Mouse (Mus musculus) neural tube, embryonic 11.5 days (tissue): Measurements from ENCODE around the gene Sept11. TPM values are rescaled to one million over a fixed set of nuclear protein-coding genes. Genes with fewer than 3 reads are reported as not detected.

Experiments
- ATAC-seq: fragments of 200-750 bp; cut with Nextera tagmentation; 2 replicates; pipeline ENCODE4 v1.8.0; 2017; ENCODE audit warnings: moderate number of reproducible peaks, mild to moderate bottlenecking, moderate TSS enrichment, moderate library complexity; ENCODE audit not compliant: insufficient read depth, low FRiP score, low TSS enrichment
- DNase-seq: peaks from one replicate; pipeline ENCODE4 v3.0.0-alpha.2; 2015; ENCODE audit warnings: low spot score
- H3K27ac ChIP-seq: fragments of 300-500 bp; sonication (generic); 2 replicates; pipeline ENCODE4 v1.5.1; 2014; ENCODE audit warnings: low read depth, mild to moderate bottlenecking, low read length
- H3K27me3 ChIP-seq: fragments of 300-500 bp; sonication (generic); 2 replicates; pipeline ENCODE4 v1.6.1; 2014; ENCODE audit warnings: mild to moderate bottlenecking, low read length, mixed read lengths; ENCODE audit not compliant: control insufficient read depth, insufficient read depth
- H3K36me3 ChIP-seq: fragments of 300-500 bp; sonication (generic); 2 replicates; pipeline ENCODE4 v1.6.1; 2014; ENCODE audit warnings: mild to moderate bottlenecking, low read length, moderate library complexity, mixed read lengths; ENCODE audit not compliant: control insufficient read depth, insufficient read depth
- H3K4me1 ChIP-seq: fragments of 300-500 bp; sonication (generic); 2 replicates; pipeline ENCODE4 v1.6.1; 2014; ENCODE audit warnings: low read length, mixed read lengths; ENCODE audit not compliant: control insufficient read depth, insufficient read depth
- H3K4me2 ChIP-seq: fragments of 300-500 bp; sonication (generic); 2 replicates; pipeline ENCODE4 v1.6.1; 2014; ENCODE audit warnings: low read depth, mild to moderate bottlenecking, moderate library complexity
- H3K4me3 ChIP-seq: fragments of 300-500 bp; sonication (generic); 2 replicates; pipeline ENCODE4 v1.5.1; 2014; ENCODE audit warnings: low read depth, low read length
- H3K9ac ChIP-seq: fragments of 300-500 bp; sonication (generic); 2 replicates; pipeline ENCODE4 v1.6.1; 2014; ENCODE audit warnings: mild to moderate bottlenecking, low read length
- H3K9me3 ChIP-seq: fragments of 300-500 bp; sonication (generic); 2 replicates; pipeline ENCODE4 v1.6.1; 2016; ENCODE audit warnings: low read length; ENCODE audit not compliant: control insufficient read depth
- WGBS: fragments of 180-500 bp; shearing (Covaris S2); extraction: QIAGEN DNeasy Blood & Tissue Kit; methylation state at CpG from one replicate; pipeline ENCODE4 v1.1.7; 2014; 5-methylcytosine and 5-hydroxymethylcytosine counted together
- polyA plus RNA-seq: library from polyadenylated mRNA; unstranded; fragments of >200 nt; fragmentation: Nextera tagmentation; extraction: Ambion mirVana; gene quantifications from 2 replicates; pipeline ENCODE4 v1.2.1, GENCODE M21; 2014

The Sept11 gene
- polyA plus RNA-seq, 1 experiment from 2014 or later = 276 TPM

DNA sequence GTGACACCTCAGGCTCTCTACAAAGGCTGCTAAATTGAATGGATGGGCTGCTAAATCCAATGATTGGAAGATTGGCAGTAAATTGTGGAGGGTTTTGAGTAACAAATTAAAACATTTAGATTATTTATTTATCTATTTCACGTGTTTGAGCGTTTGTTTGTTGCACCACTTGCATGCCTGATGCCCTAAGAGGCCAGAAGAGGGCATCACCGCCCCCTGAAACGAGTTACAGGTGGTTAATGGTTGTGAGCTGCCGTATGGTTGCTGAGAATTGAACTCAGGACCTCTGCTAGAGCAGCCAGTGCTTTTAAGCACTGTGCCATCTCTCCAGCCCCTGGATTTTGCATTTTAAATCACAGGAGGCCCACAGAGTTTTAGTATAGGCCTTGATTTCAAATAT is 42.2 kb upstream of the Sept11 start:
- DNase-seq (no peak), ATAC-seq (no peak)
- no peak overlapping the region for H3K4me2 ChIP-seq
- 47% methylated on average over 5 of the region's 5 CpGs for WGBS
- peaks cover 19% of the 10 kb centered on the region; the same call in 1 of the 2 replicates for H3K27me3 ChIP-seq
- H3K9ac ChIP-seq = no peak overlapping the region
- H3K9me3 ChIP-seq = no peaks in the 10 kb centered on the region
- no peaks in the 10 kb centered on the region for H3K36me3 ChIP-seq
- H3K27ac ChIP-seq = no peak overlapping the region
- H3K4me1 ChIP-seq = no peaks in the 10 kb centered on the region
- H3K4me3 ChIP-seq = no peak overlapping the region

DNA sequence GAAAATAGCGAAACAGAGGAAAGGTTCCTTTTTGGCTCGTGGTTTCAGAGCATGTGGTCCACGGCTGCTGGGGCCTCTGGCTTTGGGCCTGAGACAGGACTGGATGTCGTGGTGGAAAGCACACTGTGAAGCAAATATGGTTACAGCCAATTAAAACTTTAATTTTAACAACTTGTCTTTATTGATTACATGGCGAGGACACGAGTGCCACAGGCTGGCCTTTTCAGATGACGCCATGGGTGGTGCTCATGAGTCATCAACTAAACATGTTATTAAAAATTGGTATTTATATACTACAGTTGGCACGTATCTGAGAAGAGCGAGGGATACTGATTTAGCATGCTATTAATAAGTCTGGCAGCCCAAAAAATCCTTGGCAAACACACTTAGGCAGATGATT is 41.3 kb upstream of the Sept11 start:
- no peaks in the 10 kb centered on the region for H3K36me3 ChIP-seq
- H3K4me2 ChIP-seq = no peak overlapping the region
- H3K4me3 ChIP-seq = no peak overlapping the region
- H3K27me3 ChIP-seq = 0 out of 2 replicates have a peak, but pooled peaks cover 11% of the 10 kb centered on the region
- H3K27ac ChIP-seq = no peak overlapping the region
- no peaks in the 10 kb centered on the region for H3K9me3 ChIP-seq
- WGBS = 93% methylated on average over 9 of the region's 9 CpGs
- H3K4me1 ChIP-seq = no peaks in the 10 kb centered on the region
- H3K9ac ChIP-seq = no peak overlapping the region
- ATAC-seq = no peak
- no peak for DNase-seq

DNA sequence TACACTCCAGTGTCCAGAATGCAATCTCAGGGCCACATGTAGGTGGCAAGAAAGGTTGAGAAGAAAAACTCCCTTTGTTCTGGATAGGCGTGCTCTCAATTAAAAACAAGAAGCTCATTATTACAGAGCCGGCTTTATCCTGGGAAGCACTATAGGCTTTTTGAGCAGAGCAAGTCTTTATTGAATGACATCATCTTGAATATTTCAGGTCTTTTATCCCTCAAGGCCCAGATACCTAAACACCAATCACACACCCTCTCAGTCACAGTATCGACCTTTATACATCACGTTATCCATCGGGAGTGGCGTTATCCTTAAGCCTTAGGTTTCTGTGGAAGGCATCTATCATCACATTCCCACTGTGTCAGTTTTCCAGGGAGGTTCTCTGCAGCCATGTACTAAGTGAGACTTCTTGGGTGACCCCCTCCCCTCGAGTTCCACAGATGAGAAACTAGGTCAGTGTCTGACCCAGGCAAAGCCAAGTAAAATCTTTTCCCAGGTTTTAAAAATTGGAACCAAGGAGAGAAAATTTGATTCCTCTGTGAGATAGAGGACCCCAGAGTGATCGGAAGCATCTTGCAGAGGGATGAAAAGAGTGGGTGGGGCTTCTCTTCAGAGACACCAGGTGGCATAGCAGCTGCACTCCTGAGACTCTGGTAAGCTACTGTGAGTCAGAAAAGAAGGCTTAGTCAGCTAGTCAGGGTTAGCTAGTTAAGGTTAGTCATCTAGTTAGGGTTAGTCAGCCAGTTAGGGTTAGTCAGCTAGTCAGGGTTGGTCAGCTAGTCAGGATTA is 39.4 kb upstream of the Sept11 start:
- WGBS = 55% methylated on average over 8 of the region's 8 CpGs
- no peak for ATAC-seq
- no peak overlapping the region for H3K4me3 ChIP-seq

DNA sequence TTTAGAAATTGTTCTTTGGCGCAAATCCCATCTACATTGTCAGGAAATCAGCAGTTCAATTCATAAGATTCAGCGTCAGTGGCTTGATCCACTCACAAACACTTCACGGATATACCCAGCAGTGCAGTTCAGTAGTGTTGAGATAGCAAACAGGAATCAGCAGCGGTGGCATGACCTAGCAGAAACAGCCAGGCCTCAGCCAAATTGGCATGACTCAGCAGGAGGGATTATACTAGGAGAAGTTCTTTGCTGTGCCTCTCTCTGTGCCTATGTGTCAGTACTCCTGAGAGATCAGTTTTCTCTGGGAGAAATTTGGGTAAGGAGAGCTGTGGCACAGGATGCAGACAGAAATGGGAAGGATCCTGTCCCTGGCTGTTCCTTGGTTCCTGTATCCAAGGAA is 32.4 kb upstream of the Sept11 start:
- no peaks in the 10 kb centered on the region for H3K27me3 ChIP-seq
- ATAC-seq (no peak), DNase-seq (no peak)
- H3K4me3 ChIP-seq = no peak overlapping the region
- H3K4me2 ChIP-seq = no peak overlapping the region
- WGBS = 91% methylated on average over 4 of the region's 4 CpGs
- no peak overlapping the region for H3K9ac ChIP-seq
- H3K4me1 ChIP-seq = no peaks in the 10 kb centered on the region
- H3K27ac ChIP-seq = no peak overlapping the region
- H3K9me3 ChIP-seq = no peaks in the 10 kb centered on the region
- H3K36me3 ChIP-seq = no peaks in the 10 kb centered on the region

More for the DNA sequence above, 39.4 kb upstream of the Sept11 start:
- Histone ChIP-seq H3K4me1 (no peaks in the 10 kb centered on the region), H3K27ac (no peak overlapping the region), H3K9ac (no peak overlapping the region), H3K9me3 (no peaks in the 10 kb centered on the region), H3K4me2 (no peak overlapping the region), H3K36me3 (no peaks in the 10 kb centered on the region), H3K27me3 (0 out of 2 replicates have a peak, but pooled peaks cover under 1% of the 10 kb centered on the region)
- DNase-seq = no peak

DNA sequence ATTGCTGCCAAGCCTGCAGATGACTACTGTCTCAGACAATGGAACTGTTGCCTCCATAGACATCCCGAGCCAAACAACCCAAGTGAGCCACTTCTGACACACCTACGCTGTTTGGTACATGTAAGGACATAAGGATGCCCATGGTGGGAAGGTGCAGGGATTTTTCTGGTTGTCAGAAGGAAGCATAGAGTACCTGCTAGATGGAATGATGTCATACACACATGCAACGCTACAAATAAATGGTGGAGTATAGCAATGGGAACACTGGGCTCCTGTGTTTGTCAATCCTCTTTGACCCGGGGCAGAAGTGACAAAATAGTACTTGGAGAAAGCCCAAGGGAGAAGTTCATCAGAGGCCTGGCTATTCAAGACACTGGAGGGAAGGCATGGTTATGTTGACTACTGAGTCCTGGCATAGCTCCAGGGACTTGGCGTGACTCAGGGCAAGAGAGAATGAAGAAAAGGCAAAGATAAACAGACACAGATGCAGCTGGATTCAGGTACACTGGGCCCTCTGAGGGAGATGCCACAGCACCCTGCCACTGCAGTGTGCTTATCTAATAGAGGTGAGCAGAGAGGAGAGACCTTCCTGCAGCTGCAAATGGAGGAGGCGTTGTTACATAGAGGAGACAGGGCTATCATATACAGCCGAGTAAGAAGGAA is 15.4 kb upstream of the Sept11 start:
- 86% methylated on average over 7 of the region's 7 CpGs for WGBS
- Histone ChIP-seq H3K4me2 (no peak overlapping the region), H3K4me3 (no peak overlapping the region), H3K4me1 (no peaks in the 10 kb centered on the region), H3K27ac (no peak overlapping the region), H3K9me3 (no peaks in the 10 kb centered on the region), H3K36me3 (no peaks in the 10 kb centered on the region), H3K27me3 (no peaks in the 10 kb centered on the region), H3K9ac (no peak overlapping the region)
- no peak for ATAC-seq
- DNase-seq = no peak

DNA sequence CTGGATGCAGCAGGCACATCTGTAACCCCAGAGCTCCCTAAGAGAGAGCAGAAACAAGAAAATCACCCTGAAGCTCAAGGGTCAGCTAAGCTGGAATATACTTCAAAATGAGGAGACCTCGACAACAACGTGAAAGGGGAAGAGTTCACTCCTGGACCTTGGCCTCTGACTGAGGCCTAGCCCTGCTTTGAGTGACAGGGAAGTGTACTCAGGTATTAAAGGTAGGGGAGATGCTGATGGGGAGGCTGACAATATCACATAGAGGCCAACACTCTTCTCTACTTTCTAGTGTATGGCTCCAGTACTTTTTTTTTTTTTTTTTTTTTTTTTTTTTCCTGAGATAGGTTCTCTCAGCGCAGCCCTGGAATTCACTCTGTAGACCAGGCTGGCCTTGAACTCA is 13.6 kb upstream of the Sept11 start:
- ATAC-seq (no peak), DNase-seq (no peak)
- no peaks in the 10 kb centered on the region for H3K4me1 ChIP-seq
- no peak overlapping the region for H3K4me3 ChIP-seq
- H3K27me3 ChIP-seq = no peaks in the 10 kb centered on the region
- H3K9ac ChIP-seq = no peak overlapping the region
- H3K9me3 ChIP-seq = no peaks in the 10 kb centered on the region
- WGBS = 87% methylated on average over 3 of the region's 3 CpGs
- no peak overlapping the region for H3K4me2 ChIP-seq
- no peak overlapping the region for H3K27ac ChIP-seq
- no peaks in the 10 kb centered on the region for H3K36me3 ChIP-seq

DNA sequence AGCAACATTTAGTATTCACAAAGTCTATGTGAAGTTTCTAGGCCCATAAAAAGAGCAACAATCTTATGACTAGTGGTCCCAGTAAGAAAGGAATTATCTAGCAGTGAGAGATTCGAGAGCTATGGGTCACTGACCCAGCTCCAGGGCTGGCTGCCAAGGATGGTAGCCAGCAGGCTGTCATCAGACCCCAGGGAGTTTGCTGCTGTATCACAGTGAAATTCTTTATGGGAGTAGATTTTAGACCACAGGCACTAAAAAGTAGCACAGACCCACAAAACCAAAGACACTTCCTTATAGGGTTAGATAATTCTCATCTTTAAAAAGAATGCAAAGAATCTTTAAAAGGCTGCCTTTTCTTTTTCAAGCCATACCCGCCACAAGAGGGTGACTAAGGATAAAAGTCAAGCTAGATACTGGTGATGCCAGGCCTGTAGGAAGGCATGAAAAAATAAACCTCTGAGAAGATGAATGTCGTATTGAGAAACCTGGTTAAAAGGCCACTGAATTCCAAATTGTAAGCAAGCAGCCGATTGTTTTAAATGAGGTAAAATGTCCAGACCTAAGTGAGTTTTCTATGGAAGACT is 8.1 kb upstream of the Sept11 start:
- Histone ChIP-seq H3K4me2 (no peak overlapping the region), H3K27me3 (no peaks in the 10 kb centered on the region), H3K27ac (no peak overlapping the region), H3K9me3 (no peaks in the 10 kb centered on the region), H3K9ac (no peak overlapping the region), H3K36me3 (no peaks in the 10 kb centered on the region), H3K4me1 (no peaks in the 10 kb centered on the region), H3K4me3 (no peak overlapping the region)
- DNase-seq (no peak), ATAC-seq (no peak)
- WGBS = 67% methylated on average over 4 of the region's 4 CpGs

DNA sequence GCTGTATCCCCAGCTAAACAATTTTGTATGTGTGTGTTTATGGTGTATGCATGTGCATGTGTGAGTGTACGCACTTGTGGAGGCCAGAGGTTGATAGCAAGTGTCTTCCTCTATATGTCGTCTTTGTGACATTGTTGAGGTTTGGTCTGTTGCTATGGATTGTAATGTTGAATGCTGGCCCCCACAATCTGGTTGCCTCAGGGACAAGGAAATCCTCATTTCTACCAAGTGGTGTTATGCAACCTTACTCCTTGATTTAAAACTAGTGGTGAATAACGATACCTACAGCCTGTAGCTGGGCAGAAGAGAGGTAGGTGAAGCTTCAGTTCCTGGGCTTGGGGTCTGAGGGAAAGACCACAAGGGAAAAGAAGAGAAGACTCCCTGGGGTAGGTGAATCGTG is 7.3 kb upstream of the Sept11 start:
- H3K9ac ChIP-seq = no peak overlapping the region
- ATAC-seq = no peak
- H3K4me3 ChIP-seq = no peak overlapping the region
- DNase-seq = no peak
- no peaks in the 10 kb centered on the region for H3K27me3 ChIP-seq
- 85% methylated on average over 4 of the region's 4 CpGs for WGBS
- no peaks in the 10 kb centered on the region for H3K36me3 ChIP-seq
- no peaks in the 10 kb centered on the region for H3K4me1 ChIP-seq
- no peak overlapping the region for H3K4me2 ChIP-seq
- no peak overlapping the region for H3K27ac ChIP-seq
- H3K9me3 ChIP-seq = no peaks in the 10 kb centered on the region
